Mouse (Mus musculus): Measurements from ENCODE around the gene Slc33a1.
A peak's percentile ranks its signal among the peaks of the same experiment; 100 is the strongest.

Slc33a1 gene

GRCm38 (mm10) chr3:63898581-63899308, 65.8 kb downstream of the Slc33a1 start:
- peak; percentile 74 to 90 for DNase-seq (ENCODE audit: inconsistent age in 2 of 2, low spot score in 1 of 2)

DNA sequence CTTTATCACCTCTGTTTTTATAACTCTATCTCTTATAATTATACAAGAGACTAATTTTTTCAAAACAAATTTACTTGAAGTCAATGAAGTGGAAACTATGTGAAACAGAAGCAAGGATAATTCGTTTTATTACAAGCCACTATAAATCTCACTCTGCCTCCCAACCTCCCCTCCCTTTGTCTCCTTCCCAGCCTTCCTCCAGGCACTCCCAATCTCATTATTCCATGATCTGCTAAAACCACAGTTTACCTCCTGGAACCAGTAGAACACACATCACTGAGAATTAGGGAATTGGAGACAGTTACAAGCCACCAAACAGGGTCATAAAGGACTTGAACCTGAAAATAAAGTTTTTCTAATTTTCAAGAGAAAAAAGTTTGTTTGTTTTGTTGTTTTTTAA, 67.4 kb downstream of the Slc33a1 start:
- no peak for DNase-seq (ENCODE audit: inconsistent age in 2 of 2, low spot score in 1 of 2)

DNA sequence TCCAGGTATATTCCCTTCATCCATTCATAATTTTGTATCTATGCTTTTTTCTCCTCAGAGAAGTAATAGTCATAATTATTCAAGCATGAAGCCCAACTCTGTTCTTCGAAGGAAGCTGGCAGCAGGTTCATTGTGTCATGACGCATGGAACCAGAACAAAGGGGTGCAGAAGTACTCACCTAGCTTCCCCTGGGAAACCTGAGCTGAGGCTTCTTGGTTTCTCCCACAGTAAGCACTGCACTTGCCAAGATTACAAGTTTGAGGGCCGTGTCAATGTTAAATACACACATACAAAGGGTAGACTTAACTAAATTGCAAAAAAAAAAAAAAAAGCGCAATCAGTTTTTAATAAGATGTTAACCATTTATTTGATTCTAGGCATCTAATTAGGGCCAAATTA, 68.3 kb downstream of the Slc33a1 start:
- DNase-seq (ENCODE audit: inconsistent age in 2 of 2, low spot score in 1 of 2): no peak

DNA sequence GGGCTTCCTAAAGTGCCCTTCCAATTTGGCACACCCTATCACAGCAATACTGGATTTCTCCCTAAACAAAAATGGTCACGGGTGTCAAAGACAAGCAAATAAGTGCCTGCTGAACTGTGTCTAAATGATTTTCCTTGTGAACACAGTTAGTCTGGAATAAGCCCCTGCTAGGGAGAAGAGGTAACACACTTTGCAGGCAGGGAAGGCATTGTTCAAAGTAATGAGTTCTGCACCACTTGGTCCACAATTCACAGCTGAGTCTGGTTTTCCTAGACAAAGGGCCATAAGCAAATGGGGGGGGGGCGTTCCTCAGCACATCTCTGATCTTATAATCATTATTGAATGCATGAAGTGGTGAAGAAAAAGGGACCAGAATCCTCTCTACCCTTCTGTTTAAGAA, 68.8 kb downstream of the Slc33a1 start:
- DNase-seq (ENCODE audit: inconsistent age in 2 of 2, low spot score in 1 of 2): no peak

DNA sequence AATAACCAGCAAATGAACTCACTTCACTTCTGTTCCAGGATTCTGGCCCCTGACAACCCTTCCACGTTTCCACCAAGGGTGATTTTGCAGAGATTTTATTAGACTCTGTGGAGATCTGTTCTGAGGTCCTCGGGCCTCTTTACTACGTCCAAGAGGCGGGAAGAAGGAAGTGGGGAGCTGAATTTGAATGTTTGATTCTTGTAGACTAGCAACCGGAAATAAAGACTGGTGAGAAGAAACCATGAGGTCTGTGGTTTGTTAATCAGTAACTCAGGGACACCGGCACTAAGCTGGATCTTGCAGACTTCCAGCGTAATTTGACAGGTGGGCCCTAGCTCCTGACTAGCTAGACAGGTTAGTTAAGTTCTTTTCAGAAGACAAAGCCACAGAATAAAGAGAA, 70.9 kb downstream of the Slc33a1 start:
- DNase-seq (ENCODE audit: inconsistent age in 2 of 2, low spot score in 1 of 2): no peak

- no peak for DNase-seq (ENCODE audit: inconsistent age in 2 of 2, low spot score in 1 of 2)
These were observed 72.4 kb downstream of the Slc33a1 start for GRCm38 (mm10) chr3:63892154-63892553.

All from adrenal gland, adult (tissue).